Mouse (Mus musculus) hindbrain, embryonic 11.5 days (tissue): ENCODE data around the gene Tlx2. TPM values are rescaled to one million over a fixed set of nuclear protein-coding genes. Genes with fewer than 3 reads are reported as not detected.
A peak's percentile ranks its signal among the peaks of the same experiment; 100 is the strongest.

Experiments
- ATAC-seq: fragments of 200-750 bp; cut with Nextera tagmentation; 2 replicates; pipeline ENCODE4 v1.8.0; 2017; ENCODE audit warnings: mild to moderate bottlenecking, moderate TSS enrichment, moderate library complexity; ENCODE audit not compliant: low FRiP score
- DNase-seq: peaks from one replicate; pipeline ENCODE4 v3.0.0-alpha.2; 2015; ENCODE audit warnings: low spot score
- H3K27ac ChIP-seq: fragments of 300-500 bp; sonication (generic); 2 replicates; pipeline ENCODE4 v1.5.1; 2014; ENCODE audit warnings: mild to moderate bottlenecking, low read depth, low read length
- H3K27me3 ChIP-seq: fragments of 300-500 bp; sonication (generic); 2 replicates; pipeline ENCODE4 v1.6.1; 2014; ENCODE audit warnings: mild to moderate bottlenecking, low read length, moderate library complexity, mixed read lengths; ENCODE audit not compliant: control insufficient read depth, insufficient read depth
- H3K36me3 ChIP-seq: fragments of 300-500 bp; sonication (generic); 2 replicates; pipeline ENCODE4 v1.6.1; 2014; ENCODE audit warnings: mild to moderate bottlenecking, low read length, moderate library complexity, mixed read lengths; ENCODE audit not compliant: control insufficient read depth, insufficient read depth
- H3K4me1 ChIP-seq: fragments of 300-500 bp; sonication (generic); replicated peaks from 2 replicates; pipeline ENCODE4 v1.6.1; 2014; ENCODE audit warnings: low read length, mixed read lengths; ENCODE audit not compliant: control insufficient read depth, insufficient read depth
- H3K4me2 ChIP-seq: fragments of 300-500 bp; sonication (generic); replicated peaks from 2 replicates; pipeline ENCODE4 v1.6.1; 2014; ENCODE audit warnings: mild to moderate bottlenecking, low read depth, low read length
- H3K4me3 ChIP-seq: fragments of 300-500 bp; sonication (generic); 2 replicates; pipeline ENCODE4 v1.5.1; 2014; ENCODE audit warnings: low read depth, low read length
- H3K9ac ChIP-seq: fragments of 300-500 bp; sonication (generic); 2 replicates; pipeline ENCODE4 v1.6.1; 2014; ENCODE audit warnings: low read depth, low read length
- H3K9me3 ChIP-seq: fragments of 300-500 bp; sonication (generic); 2 replicates; pipeline ENCODE4 v1.6.1; 2016; ENCODE audit warnings: low read length; ENCODE audit not compliant: control insufficient read depth
- WGBS: fragments of 180-500 bp; shearing (Covaris S2); extraction: QIAGEN DNeasy Blood & Tissue Kit; methylation state at CpG from one replicate; pipeline ENCODE4 v1.1.7; 2014; 5-methylcytosine and 5-hydroxymethylcytosine counted together
- polyA plus RNA-seq: library from polyadenylated mRNA; unstranded; fragments of >200 nt; fragmentation: Nextera tagmentation; extraction: Ambion mirVana; gene quantifications from 2 replicates; pipeline ENCODE4 v1.2.1, GENCODE M21; 2014

Gene Tlx2
- polyA plus RNA-seq, 1 experiment from 2014 or later = 5.2 TPM

DNA sequence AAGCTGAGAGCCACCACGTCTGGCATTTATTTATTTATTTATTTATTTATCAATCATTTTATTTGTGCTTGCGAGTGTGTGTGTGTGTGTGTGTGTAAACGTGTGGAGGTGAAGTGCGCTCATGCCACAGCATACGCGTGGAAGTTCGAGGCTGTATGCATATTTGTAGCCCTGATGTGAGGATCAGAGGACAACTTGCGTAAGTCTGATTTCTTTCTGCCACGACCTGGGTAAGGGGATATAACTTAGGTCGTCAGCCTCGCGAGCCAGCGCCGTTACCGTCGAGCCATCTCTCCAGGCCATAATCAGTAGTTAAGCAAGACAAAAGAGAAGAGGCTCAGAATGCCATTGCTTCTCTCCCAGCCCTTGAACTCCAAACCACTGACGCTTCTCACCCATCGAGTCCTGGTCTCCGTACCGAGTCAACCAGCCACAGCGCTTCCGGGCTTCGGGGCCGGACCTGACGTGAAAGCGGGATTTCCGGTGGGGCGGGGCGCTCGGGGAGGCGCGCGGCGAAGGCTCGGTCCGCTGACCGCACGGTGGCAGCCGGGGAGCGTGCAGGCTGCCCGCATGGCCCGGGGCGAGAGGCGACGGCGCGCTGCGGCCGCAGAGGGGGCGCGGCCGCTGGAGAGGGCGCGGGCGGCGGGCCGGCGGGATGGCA, 45.0 kb upstream of the Tlx2 start, which contains the start of gene Mogs:
TSS of gene Mogs (plus strand) at position 486 of the 661 bp plus-strand sequence.
- H3K4me1 ChIP-seq = peaks cover 8% of the 10 kb centered on the region
- H3K27me3 ChIP-seq = no peaks in the 10 kb centered on the region
- ATAC-seq (peak; percentile 92), DNase-seq (peak; percentile 93)
- 2% methylated on average over 56 of the region's 58 CpGs for WGBS
- H3K4me2 ChIP-seq = peak within 1 kb of the TSS; percentile 83
- H3K9ac ChIP-seq = peak within 1 kb of the TSS; percentile 88
- 0 out of 2 replicates have a peak, but pooled peaks cover 7% of the 10 kb centered on the region for H3K36me3 ChIP-seq
- H3K9me3 ChIP-seq = no peaks in the 10 kb centered on the region
- peak within 1 kb of the TSS; percentile 75 for H3K27ac ChIP-seq
- peak within 1 kb of the TSS; percentile 88 for H3K4me3 ChIP-seq

DNA sequence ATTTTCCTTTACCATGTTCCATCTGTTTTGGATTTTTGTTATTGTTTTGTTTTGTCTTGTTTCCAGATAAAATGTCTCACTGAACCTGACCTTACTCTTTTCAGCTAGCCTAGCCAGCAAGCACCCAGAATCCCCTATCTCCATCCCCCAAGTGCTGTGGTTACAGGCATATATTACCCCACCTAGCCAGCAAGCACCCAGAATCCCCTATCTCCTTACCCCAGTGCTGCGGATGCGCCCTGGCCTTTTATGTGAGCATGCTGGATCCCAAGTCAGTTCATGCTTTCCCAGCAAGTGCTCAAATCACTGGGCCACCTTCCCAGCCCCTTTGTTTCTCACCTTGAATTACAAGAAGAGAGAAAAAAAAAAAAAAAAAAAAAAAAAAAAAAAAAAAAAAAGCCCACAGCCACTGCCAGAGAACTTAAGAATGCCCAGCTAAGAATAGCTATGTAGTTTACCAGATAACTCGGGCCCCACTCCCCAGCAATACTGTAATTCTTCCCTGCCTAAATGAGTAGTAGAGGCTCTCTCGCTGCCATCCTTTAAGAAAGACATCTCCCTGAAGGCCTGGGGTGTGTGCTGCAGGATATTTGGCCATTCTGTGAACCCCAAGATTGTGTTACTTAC, 41.5 kb upstream of the Tlx2 start:
- WGBS = 95% methylated on average over 4 of the region's 4 CpGs
- Histone ChIP-seq H3K27ac (no peak overlapping the region), H3K4me3 (no peak overlapping the region), H3K4me2 (no peak overlapping the region), H3K4me1 (peaks cover 6% of the 10 kb centered on the region; the same call in 1 of the 2 replicates), H3K27me3 (no peaks in the 10 kb centered on the region), H3K9me3 (no peaks in the 10 kb centered on the region), H3K9ac (no peak overlapping the region), H3K36me3 (no peaks in the 10 kb centered on the region)
- ATAC-seq = no peak
- no peak for DNase-seq

DNA sequence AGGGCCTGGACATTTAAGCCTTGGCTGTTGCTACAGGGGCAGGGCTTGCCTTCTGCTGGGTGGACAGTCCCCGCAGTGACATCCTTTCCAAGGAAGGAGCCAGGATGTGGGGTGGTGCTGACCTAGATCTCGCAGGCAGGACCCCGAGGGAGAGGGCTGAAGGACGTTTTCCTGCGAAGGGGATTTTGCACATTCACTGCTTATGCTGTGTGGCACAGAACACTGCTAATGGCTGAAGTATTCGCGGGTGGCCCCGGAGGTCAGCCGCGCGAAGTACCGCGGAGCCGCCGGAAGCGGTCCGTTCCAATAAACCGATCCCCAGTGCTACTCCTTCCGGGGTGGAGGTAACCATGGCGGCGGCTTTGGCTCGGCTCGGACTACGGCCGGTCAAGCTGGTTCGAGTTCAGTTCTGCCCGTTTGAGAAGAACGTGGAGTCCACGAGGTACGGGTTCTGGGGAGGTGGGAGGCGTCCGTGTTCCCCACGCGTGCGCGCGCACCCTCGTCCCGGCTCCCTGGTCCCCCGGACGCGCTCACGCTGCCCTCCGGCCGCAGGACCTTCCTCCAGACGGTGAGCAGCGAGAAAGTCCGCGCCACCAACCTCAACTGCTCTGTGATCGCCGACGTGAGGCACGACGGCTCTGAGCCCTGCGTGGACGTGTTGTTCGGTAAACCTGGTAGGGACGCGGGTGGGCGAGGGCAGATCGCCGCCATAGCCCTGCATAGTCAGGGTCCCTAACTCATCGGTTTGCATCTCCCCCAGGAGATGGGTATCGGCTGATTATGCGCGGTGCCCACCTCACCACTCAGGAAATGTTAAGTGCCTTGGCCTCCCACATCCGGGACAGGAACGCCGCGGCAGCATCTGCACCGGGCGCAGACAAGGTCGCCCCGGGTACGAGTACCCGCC, 38.9 kb upstream of the Tlx2 start, which contains the start of gene Mrpl53:
TSS of gene Mrpl53 (plus strand) at position 279 of the 907 bp plus-strand sequence.
- under 1% methylated on average over 76 of the region's 76 CpGs for WGBS
- H3K36me3 ChIP-seq = no peaks in the 10 kb centered on the region
- peak within 1 kb of the TSS; percentile 87 for H3K4me2 ChIP-seq
- DNase-seq (peak; percentile 88), ATAC-seq (peak; percentile 89)
- peak within 1 kb of the TSS; percentile 74 for H3K27ac ChIP-seq
- H3K9me3 ChIP-seq = no peaks in the 10 kb centered on the region
- peak within 1 kb of the TSS; percentile 90 for H3K9ac ChIP-seq
- peak within 1 kb of the TSS; percentile 94 for H3K4me3 ChIP-seq
- H3K27me3 ChIP-seq = no peaks in the 10 kb centered on the region
- H3K4me1 ChIP-seq = peaks cover 5% of the 10 kb centered on the region; the same call in 1 of the 2 replicates

DNA sequence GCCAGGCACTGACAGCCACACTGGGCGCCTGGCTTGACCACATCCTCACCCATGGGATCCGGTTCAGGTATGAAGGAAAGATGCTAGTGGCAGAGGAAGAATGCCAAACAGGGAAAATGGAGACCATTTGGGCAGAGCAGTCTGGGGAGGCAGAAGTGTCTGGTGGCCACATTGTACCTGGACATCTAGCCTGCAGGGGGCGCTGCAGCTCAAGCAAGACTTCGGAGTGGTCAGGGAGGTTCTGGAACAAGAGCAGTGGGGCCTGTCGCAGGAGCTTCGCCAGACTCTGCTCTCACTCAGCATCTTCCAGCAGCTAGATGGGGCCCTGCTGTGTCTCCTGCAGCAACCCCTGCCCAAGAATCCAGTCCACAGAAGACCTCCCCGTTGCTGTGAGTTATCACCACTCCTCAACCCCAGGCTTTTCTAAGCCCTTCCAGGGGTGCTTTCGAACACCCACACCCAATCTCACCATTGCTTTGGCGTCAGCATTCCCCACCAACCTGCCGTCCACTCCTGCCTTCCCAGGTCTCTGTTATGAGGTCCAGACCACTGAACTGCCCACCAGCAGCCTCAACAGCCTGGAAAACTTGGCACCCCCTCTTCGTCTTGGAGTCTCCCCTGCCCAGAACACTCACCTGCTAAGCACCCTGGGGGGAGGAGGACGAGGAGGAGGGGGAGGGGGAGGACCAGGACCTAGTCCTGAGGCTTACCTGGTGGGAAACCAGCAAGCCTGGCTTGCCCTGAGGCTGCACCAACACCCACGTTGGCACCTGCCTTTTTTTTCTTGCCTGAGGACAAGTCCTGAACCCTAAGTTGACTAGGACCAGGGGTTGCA, 37.7 kb upstream of the Tlx2 start:
- no peaks in the 10 kb centered on the region for H3K9me3 ChIP-seq
- H3K36me3 ChIP-seq = no peaks in the 10 kb centered on the region
- H3K4me2 ChIP-seq = peak overlapping the region; percentile 87
- H3K27me3 ChIP-seq = no peaks in the 10 kb centered on the region
- peak overlapping the region; percentile 94; the same call in 1 of the 2 replicates for H3K4me3 ChIP-seq
- H3K27ac ChIP-seq = no peak overlapping the region
- no peak overlapping the region for H3K9ac ChIP-seq
- 33% methylated on average over 13 of the region's 13 CpGs for WGBS
- peaks cover 11% of the 10 kb centered on the region; the same call in 1 of the 2 replicates for H3K4me1 ChIP-seq
- DNase-seq = peak; percentile 89
- peak; percentile 42 for ATAC-seq

DNA sequence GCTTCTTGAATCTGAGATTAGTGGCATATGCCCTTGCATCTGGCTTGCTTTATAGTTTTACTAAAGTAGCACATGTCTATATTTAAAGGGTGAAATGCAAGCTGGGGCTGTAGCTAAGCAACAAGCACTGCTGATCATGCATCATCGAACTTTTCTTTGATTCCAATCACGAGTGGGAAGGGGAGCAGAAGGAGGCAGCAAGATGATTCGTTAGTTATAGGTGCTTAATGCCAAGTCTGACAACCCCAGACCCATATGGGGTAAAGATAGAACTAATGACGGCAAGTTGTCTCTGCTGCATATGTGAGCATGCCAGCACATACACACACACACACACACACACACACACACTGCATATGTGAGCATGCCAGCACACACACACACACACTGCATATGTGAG, 34.1 kb upstream of the Tlx2 start:
- H3K4me2 ChIP-seq = no peak overlapping the region
- WGBS = 83% methylated on average over 4 of the region's 4 CpGs
- H3K36me3 ChIP-seq = no peaks in the 10 kb centered on the region
- no peak overlapping the region for H3K27ac ChIP-seq
- H3K9me3 ChIP-seq = no peaks in the 10 kb centered on the region
- H3K9ac ChIP-seq = no peak overlapping the region
- ATAC-seq = no peak
- no peaks in the 10 kb centered on the region for H3K27me3 ChIP-seq
- H3K4me1 ChIP-seq = peaks cover 12% of the 10 kb centered on the region; the same call in 1 of the 2 replicates
- no peak for DNase-seq
- no peak overlapping the region for H3K4me3 ChIP-seq

DNA sequence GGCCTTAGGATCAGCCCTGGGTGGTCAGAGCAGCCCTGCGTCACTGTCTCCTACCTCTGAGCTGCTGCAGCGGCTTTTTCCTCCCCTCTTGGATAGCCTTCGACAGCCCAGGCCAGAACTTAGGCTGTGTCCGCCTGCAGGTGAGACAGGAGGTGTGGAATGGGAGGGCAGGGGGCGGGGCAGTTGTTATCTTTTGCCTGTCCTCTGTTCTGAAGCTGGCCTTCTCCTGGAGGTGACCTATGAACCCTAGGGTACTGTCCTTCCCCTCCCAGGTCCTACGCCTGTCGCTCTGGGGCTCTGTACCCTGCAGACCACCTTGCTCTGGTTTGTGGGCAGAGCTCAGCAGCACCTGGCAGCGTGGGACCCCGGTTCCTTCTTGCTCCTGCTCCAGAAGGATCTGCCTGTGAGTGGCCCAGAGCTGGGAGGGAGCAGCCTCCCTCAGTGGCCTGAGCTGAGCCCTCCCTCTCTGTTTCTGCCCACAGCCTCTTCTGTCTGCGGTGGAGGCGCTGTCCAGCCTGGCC, 33.1 kb upstream of the Tlx2 start:
- no peak overlapping the region for H3K27ac ChIP-seq
- no peak for DNase-seq
- no peak overlapping the region; the same call in 1 of the 2 replicates for H3K9ac ChIP-seq
- H3K4me2 ChIP-seq = peak overlapping the region; percentile 96
- WGBS = 49% methylated on average over 11 of the region's 11 CpGs
- H3K36me3 ChIP-seq = no peaks in the 10 kb centered on the region
- no peaks in the 10 kb centered on the region for H3K27me3 ChIP-seq
- no peak for ATAC-seq
- H3K4me1 ChIP-seq = peaks cover 11% of the 10 kb centered on the region; the same call in 1 of the 2 replicates
- H3K9me3 ChIP-seq = no peaks in the 10 kb centered on the region
- no peak overlapping the region for H3K4me3 ChIP-seq

DNA sequence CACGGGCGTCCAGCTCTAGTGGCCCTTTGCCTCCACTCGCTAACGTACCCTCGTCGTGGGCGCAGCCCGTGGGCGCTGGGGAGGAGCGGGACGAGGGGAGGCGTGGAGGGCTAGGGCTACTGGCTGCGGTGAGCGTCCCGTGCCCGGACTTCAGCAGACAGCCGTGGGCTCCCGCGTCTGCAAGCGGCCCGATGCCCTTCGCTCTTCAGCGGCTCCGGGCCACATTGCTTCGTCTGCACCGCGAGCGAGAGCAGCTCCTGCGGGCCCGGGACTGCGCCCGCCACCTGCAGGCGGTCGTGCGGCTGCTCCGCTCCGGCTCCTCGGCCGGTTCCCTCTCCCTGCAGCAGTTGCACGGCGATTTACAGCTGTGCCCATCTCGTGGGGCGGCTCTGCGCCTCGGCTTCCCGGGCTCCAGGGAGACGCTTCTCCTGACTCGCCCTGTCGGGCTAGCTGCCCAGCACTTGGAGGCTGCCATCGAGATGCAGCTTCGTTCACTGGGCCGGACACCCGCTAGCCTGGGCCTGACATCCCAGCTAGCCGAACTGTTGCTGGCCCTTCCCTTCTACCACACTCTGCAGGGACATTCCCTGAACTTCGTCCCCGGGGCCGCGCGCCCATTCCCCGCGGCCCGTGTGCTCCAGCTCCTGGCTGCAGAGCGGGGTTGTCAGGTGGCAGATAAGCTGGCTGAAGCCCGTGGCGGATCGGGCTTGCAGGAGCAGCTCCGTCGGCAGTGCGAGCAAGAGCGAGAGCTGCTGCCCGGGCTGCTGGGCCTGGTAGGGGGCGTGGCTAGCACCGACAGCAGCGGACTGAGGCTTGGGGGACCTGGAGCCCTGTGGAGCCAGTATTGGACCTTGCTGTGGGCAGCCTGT, 31.8 kb upstream of the Tlx2 start:
- H3K4me2 ChIP-seq = peak overlapping the region; percentile 96
- peak overlapping the region; percentile 56 for H3K4me3 ChIP-seq
- H3K36me3 ChIP-seq = no peaks in the 10 kb centered on the region
- peak overlapping the region; percentile 64 for H3K27ac ChIP-seq
- peaks cover 8% of the 10 kb centered on the region; the same call in 1 of the 2 replicates for H3K4me1 ChIP-seq
- no peaks in the 10 kb centered on the region for H3K9me3 ChIP-seq
- H3K27me3 ChIP-seq = no peaks in the 10 kb centered on the region
- ATAC-seq = peak; percentile 84
- WGBS = under 1% methylated on average over 74 of the region's 74 CpGs
- peak overlapping the region; percentile 76 for H3K9ac ChIP-seq
- peak; percentile 70 for DNase-seq
